Mouse (Mus musculus): Measurements from ENCODE around the gene Mpdu1. TPM values are rescaled to one million over a fixed set of nuclear protein-coding genes. Genes with fewer than 3 reads are reported as not detected.

Gene Mpdu1
- polyA plus RNA-seq, 2 experiments, result 30.8 to 117 TPM

GRCm38 (mm10) chr11:69684936-69685335 is 22.5 kb upstream of the Mpdu1 start:
- Histone ChIP-seq H3K27me3 (ENCODE audit: control insufficient read depth, insufficient read depth, low read length) (no peaks in the 10 kb centered on the region), H3K4me3 (replicated peaks; ENCODE audit: low read length) (no peak overlapping the region), H3K9ac (ENCODE audit: low read depth, low read length, severe bottlenecking) (no peak overlapping the region), H3K4me1 (ENCODE audit: control insufficient read depth, insufficient read depth, low read length) (peaks cover 38% of the 10 kb centered on the region), H3K4me2 (replicated peaks; ENCODE audit: low read depth, low read length, severe bottlenecking) (no peak overlapping the region), H3K9me3 (ENCODE audit: control insufficient read depth, low read length) (no peaks in the 10 kb centered on the region), H3K27ac (replicated peaks; ENCODE audit: low read depth, low read length) (no peak overlapping the region), H3K36me3 (ENCODE audit: control insufficient read depth, insufficient read depth, low read length) (peaks cover 6% of the 10 kb centered on the region; the same call in 1 of the 2 replicates)
- WGBS, result 82% methylated on average over 6 of the region's 6 CpGs
- DNase-seq (ENCODE audit: low spot score), result no peak
- TF ChIP-seq POLR2A (IDR thresholded peaks at IDR 0.05; ENCODE audit: borderline replicate concordance, extremely low read depth, insufficient read depth, insufficient read length), result no peak
- ATAC-seq (ENCODE audit: low FRiP score, low read depth), result no peak

GRCm38 (mm10) chr11:69684128-69684745 is 21.8 kb upstream of the Mpdu1 start:
- Histone ChIP-seq H3K36me3 (ENCODE audit: control insufficient read depth, insufficient read depth, low read length) (peaks cover 13% of the 10 kb centered on the region; the same call in 1 of the 2 replicates), H3K9ac (ENCODE audit: low read depth, low read length, severe bottlenecking) (no peak overlapping the region), H3K9me3 (ENCODE audit: control insufficient read depth, low read length) (no peaks in the 10 kb centered on the region), H3K27ac (replicated peaks; ENCODE audit: low read depth, low read length) (no peak overlapping the region), H3K4me3 (replicated peaks; ENCODE audit: low read length) (no peak overlapping the region), H3K4me1 (ENCODE audit: control insufficient read depth, insufficient read depth, low read length) (peaks cover 41% of the 10 kb centered on the region), H3K4me2 (replicated peaks; ENCODE audit: low read depth, low read length, severe bottlenecking) (no peak overlapping the region), H3K27me3 (ENCODE audit: control insufficient read depth, insufficient read depth, low read length) (no peaks in the 10 kb centered on the region)
- no peak for TF ChIP-seq POLR2A (IDR thresholded peaks at IDR 0.05; ENCODE audit: borderline replicate concordance, extremely low read depth, insufficient read depth, insufficient read length)
- no peak for DNase-seq (ENCODE audit: low spot score)
- 79% methylated on average over 12 of the region's 12 CpGs for WGBS
- no peak for ATAC-seq (ENCODE audit: low FRiP score, low read depth)

- H3K36me3 ChIP-seq (ENCODE audit: control insufficient read depth, insufficient read depth, low read length), result peaks cover 20% of the 10 kb centered on the region
- no peak for ATAC-seq (ENCODE audit: low FRiP score, low read depth)
- no peak for TF ChIP-seq POLR2A (IDR thresholded peaks at IDR 0.05; ENCODE audit: borderline replicate concordance, extremely low read depth, insufficient read depth, insufficient read length)
- H3K27me3 ChIP-seq (ENCODE audit: control insufficient read depth, insufficient read depth, low read length), result no peaks in the 10 kb centered on the region
- 0 out of 2 replicates have a peak overlapping the region, but pooled peaks have one; percentile 43 for H3K9ac ChIP-seq (ENCODE audit: low read depth, low read length, severe bottlenecking)
- 79% methylated on average over 7 of the region's 7 CpGs for WGBS
- H3K27ac ChIP-seq (replicated peaks; ENCODE audit: low read depth, low read length), result peak overlapping the region; percentile 87
- H3K4me1 ChIP-seq (ENCODE audit: control insufficient read depth, insufficient read depth, low read length), result peaks cover 41% of the 10 kb centered on the region
- no peak for DNase-seq (ENCODE audit: low spot score)
- peak overlapping the region; percentile 88 for H3K4me2 ChIP-seq (replicated peaks; ENCODE audit: low read depth, low read length, severe bottlenecking)
- H3K9me3 ChIP-seq (ENCODE audit: control insufficient read depth, low read length), result no peaks in the 10 kb centered on the region
- H3K4me3 ChIP-seq (replicated peaks; ENCODE audit: low read length), result no peak overlapping the region
Observed at GRCm38 (mm10) chr11:69683576-69683975, 21.1 kb upstream of the Mpdu1 start.

- DNase-seq (ENCODE audit: low spot score) (peak; percentile 96), ATAC-seq (ENCODE audit: low FRiP score, low read depth) (peak; percentile 45)
- Histone ChIP-seq H3K36me3 (ENCODE audit: control insufficient read depth, insufficient read depth, low read length) (peaks cover 25% of the 10 kb centered on the region), H3K27me3 (ENCODE audit: control insufficient read depth, insufficient read depth, low read length) (no peaks in the 10 kb centered on the region), H3K27ac (replicated peaks; ENCODE audit: low read depth, low read length) (peak overlapping the region; percentile 87), H3K9me3 (ENCODE audit: control insufficient read depth, low read length) (no peaks in the 10 kb centered on the region), H3K4me1 (ENCODE audit: control insufficient read depth, insufficient read depth, low read length) (peaks cover 41% of the 10 kb centered on the region), H3K4me2 (replicated peaks; ENCODE audit: low read depth, low read length, severe bottlenecking) (peak overlapping the region; percentile 88), H3K9ac (ENCODE audit: low read depth, low read length, severe bottlenecking) (peak overlapping the region; percentile 43; the same call in 1 of the 2 replicates), H3K4me3 (replicated peaks; ENCODE audit: low read length) (peak overlapping the region; percentile 87)
- TF ChIP-seq POLR2A (IDR thresholded peaks at IDR 0.05; ENCODE audit: borderline replicate concordance, extremely low read depth, insufficient read depth, insufficient read length), result peak; percentile 50; the same call in 1 of the 2 replicates
- WGBS, result 9% methylated on average over 12 of the region's 12 CpGs
Observed at GRCm38 (mm10) chr11:69682840-69683533, 20.5 kb upstream of the Mpdu1 start.

GRCm38 (mm10) chr11:69682209-69682839 is 19.9 kb upstream of the Mpdu1 start:
- Histone ChIP-seq H3K4me1 (ENCODE audit: control insufficient read depth, insufficient read depth, low read length) (peaks cover 41% of the 10 kb centered on the region), H3K9me3 (ENCODE audit: control insufficient read depth, low read length) (no peaks in the 10 kb centered on the region), H3K4me2 (replicated peaks; ENCODE audit: low read depth, low read length, severe bottlenecking) (peak overlapping the region; percentile 88), H3K9ac (ENCODE audit: low read depth, low read length, severe bottlenecking) (peak overlapping the region; percentile 74), H3K4me3 (replicated peaks; ENCODE audit: low read length) (peak overlapping the region; percentile 87), H3K36me3 (ENCODE audit: control insufficient read depth, insufficient read depth, low read length) (peaks cover 30% of the 10 kb centered on the region), H3K27me3 (ENCODE audit: control insufficient read depth, insufficient read depth, low read length) (no peaks in the 10 kb centered on the region), H3K27ac (replicated peaks; ENCODE audit: low read depth, low read length) (peak overlapping the region; percentile 87)
- 24% methylated on average over 24 of the region's 24 CpGs for WGBS
- ATAC-seq (ENCODE audit: low FRiP score, low read depth) (0 out of 2 replicates have a peak, but pooled peaks have one; percentile 1), DNase-seq (ENCODE audit: low spot score) (no peak)
- no peak for TF ChIP-seq POLR2A (IDR thresholded peaks at IDR 0.05; ENCODE audit: borderline replicate concordance, extremely low read depth, insufficient read depth, insufficient read length)
